Comparison of ENCODE assay signal across 22 mouse cellular contexts in genomic region chr13:94199829-94200228, GRCm38 (mm10).
"Had no signal": no experiment of that assay in that cellular context is flagged by ENCODE, and none has a peak within 500 bp of the region (broad histone marks: within the 10 kb centered on the region; RNA-seq: fewer than 3 reads in every experiment).

No protein-coding gene starts in this region.

- H3K9ac ChIP-seq: heart, embryonic 12.5 days; hindbrain, embryonic 13.5 days; hindbrain, embryonic 15.5 days; limb, embryonic 13.5 days; limb, embryonic 15.5 days; liver, embryonic 12.5 days; liver, embryonic 14.5 days had no signal

- H3K4me2 ChIP-seq: heart, embryonic 12.5 days; hindbrain, embryonic 13.5 days; hindbrain, embryonic 15.5 days; limb, embryonic 13.5 days; limb, embryonic 15.5 days; liver, embryonic 12.5 days had no signal

- H3K4me3 ChIP-seq: heart, embryonic 10.5 days; heart, embryonic 12.5 days; hindbrain, embryonic 13.5 days; hindbrain, embryonic 15.5 days; limb, embryonic 13.5 days; limb, embryonic 15.5 days; liver, embryonic 12.5 days had no signal

- DNase-seq: gastrocnemius, postnatal 14 days; gastrocnemius, postnatal 36 days; heart, adult 18-20 months; heart, postnatal 10 days; heart, postnatal 36 days; kidney, adult 11 months; kidney, adult 2 months; kidney, adult 9 months; kidney, postnatal 25 days; layer of hippocampus, adult 9-11 months; layer of hippocampus, postnatal 36 days; left cerebral cortex, postnatal 4 days had no signal

- ATAC-seq: hindbrain, postnatal 0 days; intestine, embryonic 16.5 days; liver, embryonic 12.5 days had no signal

- H3K9me3 ChIP-seq: heart, embryonic 10.5 days; heart, embryonic 12.5 days; hindbrain, embryonic 13.5 days; hindbrain, embryonic 15.5 days; limb, embryonic 13.5 days; limb, embryonic 15.5 days; liver, embryonic 12.5 days had no signal

- H3K27me3 ChIP-seq: heart, embryonic 12.5 days; hindbrain, embryonic 13.5 days; hindbrain, embryonic 15.5 days; limb, embryonic 13.5 days; limb, embryonic 15.5 days; liver, embryonic 12.5 days had no signal

- H3K27ac ChIP-seq: heart, embryonic 10.5 days; hindbrain, embryonic 13.5 days; hindbrain, embryonic 15.5 days; hindbrain, postnatal 0 days; limb, embryonic 13.5 days; limb, embryonic 15.5 days; liver, embryonic 12.5 days; liver, embryonic 14.5 days had no signal

- H3K4me1 ChIP-seq: heart, embryonic 10.5 days; heart, embryonic 12.5 days; hindbrain, embryonic 13.5 days; hindbrain, embryonic 15.5 days; limb, embryonic 13.5 days; limb, embryonic 15.5 days; liver, embryonic 12.5 days had no signal
